ENCODE assay signal across 14 mouse cellular contexts in genomic region chr12:84625116-84625515, GRCm38 (mm10). TPM values are rescaled to one million over a fixed set of nuclear protein-coding genes. Genes with fewer than 3 reads are reported as not detected.
DNase-seq lines count a peak whose midpoint lies in the region; ATAC-seq and TF ChIP-seq lines count a peak whose summit lies in the region.
"Had no signal": no experiment of that assay in that cellular context is flagged by ENCODE, and none has a peak within 500 bp of the region (broad histone marks: within the 10 kb centered on the region; RNA-seq: fewer than 3 reads in every experiment).

No protein-coding gene starts in this region.

- H3K9me3 ChIP-seq in heart, embryonic 13.5 days: no peaks in the 10 kb centered on the region
- no peaks in the 10 kb centered on the region for H3K9me3 ChIP-seq in forebrain, embryonic 15.5 days
- no peaks in the 10 kb centered on the region for H3K9me3 ChIP-seq in midbrain, embryonic 13.5 days

- H3K4me3 ChIP-seq in heart, embryonic 13.5 days: no peak overlapping the region
- no peak overlapping the region for H3K4me3 ChIP-seq in forebrain, embryonic 15.5 days
- H3K4me3 ChIP-seq in midbrain, embryonic 13.5 days (replicated peaks): no peak overlapping the region
- no peak overlapping the region for H3K4me3 ChIP-seq in gastrocnemius, adult 2 months

- no peak overlapping the region for H3K9ac ChIP-seq in heart, embryonic 13.5 days
- H3K9ac ChIP-seq in forebrain, embryonic 15.5 days (replicated peaks): peak overlapping the region; percentile 11; the same call in 1 of the 2 replicates
- H3K9ac ChIP-seq in midbrain, embryonic 13.5 days (replicated peaks): peak overlapping the region; percentile 39; the same call in 1 of the 2 replicates
- H3K9ac ChIP-seq: lung, embryonic 14.5 days had no signal

- no peak for DNase-seq in heart, adult 9 months (ENCODE audit: low spot score in 2 of 2)
- peak; percentile 19 for DNase-seq in MN1 (ENCODE audit: low spot score)
- DNase-seq in gastrocnemius, adult 2 months: no peak
- no peak for DNase-seq in thymus, adult 18-20 months
- DNase-seq in thymus, postnatal 0 days (ENCODE audit: low spot score): no peak
- DNase-seq: adrenal gland, postnatal 36 days; heart, postnatal 36 days; lung, embryonic 14.5 days had no signal

- no peak for TF ChIP-seq CTCF in gastrocnemius, adult 2 months (IDR thresholded peaks at IDR 0.05)

- no peak for ATAC-seq in heart, embryonic 13.5 days (ENCODE audit: extremely low read depth, insufficient number of reproducible peaks, low FRiP score, low TSS enrichment)
- peak; percentile 75 for ATAC-seq in forebrain, embryonic 15.5 days (replicated peaks)
- ATAC-seq in midbrain, embryonic 13.5 days: 0 out of 2 replicates have a peak, but pooled peaks have one; percentile 53
- ATAC-seq: CD4-positive, CD25-positive, alpha-beta regulatory T cell, adult 4 months had no signal

- peak overlapping the region; percentile 36 for H3K4me2 ChIP-seq in heart, embryonic 13.5 days
- peak overlapping the region; percentile 26 for H3K4me2 ChIP-seq in forebrain, embryonic 15.5 days (replicated peaks)
- H3K4me2 ChIP-seq in midbrain, embryonic 13.5 days (replicated peaks): peak overlapping the region; percentile 40
- H3K4me2 ChIP-seq: lung, embryonic 14.5 days had no signal

- peaks cover 34% of the 10 kb centered on the region for H3K27me3 ChIP-seq in heart, embryonic 13.5 days (replicated peaks)
- no peaks in the 10 kb centered on the region for H3K27me3 ChIP-seq in forebrain, embryonic 15.5 days
- no peaks in the 10 kb centered on the region; the same call in 1 of the 2 replicates for H3K27me3 ChIP-seq in midbrain, embryonic 13.5 days

- H3K27ac ChIP-seq in heart, embryonic 13.5 days (replicated peaks): no peak overlapping the region
- peak overlapping the region; percentile 31; the same call in 1 of the 2 replicates for H3K27ac ChIP-seq in forebrain, embryonic 15.5 days (replicated peaks)
- no peak overlapping the region for H3K27ac ChIP-seq in midbrain, embryonic 13.5 days
- H3K27ac ChIP-seq in gastrocnemius, adult 2 months: no peak overlapping the region

- no peaks in the 10 kb centered on the region for H3K36me3 ChIP-seq in heart, embryonic 13.5 days
- no peaks in the 10 kb centered on the region for H3K36me3 ChIP-seq in forebrain, embryonic 15.5 days
- no peaks in the 10 kb centered on the region for H3K36me3 ChIP-seq in midbrain, embryonic 13.5 days

- 9% methylated on average over 9 of the region's 9 CpGs for WGBS in heart, embryonic 13.5 days
- WGBS in forebrain, embryonic 15.5 days: under 1% methylated on average over 9 of the region's 9 CpGs
- 3% methylated on average over 9 of the region's 9 CpGs for WGBS in midbrain, embryonic 13.5 days

- intact Hi-C loops in gastrocnemius, adult 2 months (cut with DNase I): no loop called here

- H3K4me1 ChIP-seq in heart, embryonic 13.5 days: peaks cover 13% of the 10 kb centered on the region; the same call in 1 of the 2 replicates
- peaks cover 10% of the 10 kb centered on the region for H3K4me1 ChIP-seq in forebrain, embryonic 15.5 days
- H3K4me1 ChIP-seq in midbrain, embryonic 13.5 days (replicated peaks): peaks cover 10% of the 10 kb centered on the region

RNA-seq across cellular contexts. Expression of gene Abcd4, which starts 7.9 kb away (rescaled TPM):
- 9.5 and 10.0 TPM in 2 replicates for polyA plus RNA-seq in heart, embryonic 13.5 days (2015; fragmentation: Nextera tagmentation; extraction: Ambion mirVana)
- polyA plus RNA-seq in forebrain, embryonic 15.5 days (2015; fragmentation: Nextera tagmentation; extraction: Ambion mirVana): 12.1 and 12.8 TPM in 2 replicates
- 12.8 and 13.9 TPM in 2 replicates for polyA plus RNA-seq in midbrain, embryonic 13.5 days (2015; fragmentation: Nextera tagmentation; extraction: Ambion mirVana)
- total RNA-seq in gastrocnemius, adult 2 months (2021): 1 to 10 TPM; 4.0 to 5.3 TPM
- 7.4 and 10.0 TPM in 2 replicates for polyA plus RNA-seq in thymus, postnatal 0 days (2015; fragmentation: Nextera tagmentation; extraction: Ambion mirVana)

RNA-seq across cellular contexts. Expression of gene Vrtn, which starts 15.7 kb away (rescaled TPM):
- polyA plus RNA-seq in heart, embryonic 13.5 days (2015; fragmentation: Nextera tagmentation; extraction: Ambion mirVana): not detected in 2 replicates
- not detected in 2 replicates for polyA plus RNA-seq in forebrain, embryonic 15.5 days (2015; fragmentation: Nextera tagmentation; extraction: Ambion mirVana)
- not detected in 2 replicates for polyA plus RNA-seq in midbrain, embryonic 13.5 days (2015; fragmentation: Nextera tagmentation; extraction: Ambion mirVana)
- total RNA-seq in gastrocnemius, adult 2 months (2021): not detected
- polyA plus RNA-seq in thymus, postnatal 0 days (2015; fragmentation: Nextera tagmentation; extraction: Ambion mirVana): 0.15 and 0.17 TPM in 2 replicates
- total RNA-seq: adrenal gland, postnatal 36 days; heart, postnatal 36 days; layer of hippocampus, postnatal 25 days had no signal
- polyA plus RNA-seq: CD4-positive, CD25-positive, alpha-beta regulatory T cell, adult 4 months; embryonic facial prominence, embryonic 11.5 days; lung, embryonic 14.5 days had no signal

RNA-seq across cellular contexts. Expression of gene Vsx2, which starts 55.6 kb away (rescaled TPM):
- polyA plus RNA-seq in heart, embryonic 13.5 days (2015; fragmentation: Nextera tagmentation; extraction: Ambion mirVana): not detected in 2 replicates
- 0.05 TPM in 2 replicates for polyA plus RNA-seq in forebrain, embryonic 15.5 days (2015; fragmentation: Nextera tagmentation; extraction: Ambion mirVana)
- polyA plus RNA-seq in midbrain, embryonic 13.5 days (2015; fragmentation: Nextera tagmentation; extraction: Ambion mirVana): 2.2 and 3.0 TPM in 2 replicates
- total RNA-seq in gastrocnemius, adult 2 months (2021): not detected
- 0.27 and 0.35 TPM in 2 replicates for polyA plus RNA-seq in thymus, postnatal 0 days (2015; fragmentation: Nextera tagmentation; extraction: Ambion mirVana)
- total RNA-seq: adrenal gland, postnatal 36 days; heart, postnatal 36 days had no signal
- polyA plus RNA-seq: CD4-positive, CD25-positive, alpha-beta regulatory T cell, adult 4 months had no signal
